Mouse (Mus musculus) bone marrow macrophage, adult 2 months (primary cell): Measurements from ENCODE around the gene Gpr161. TPM values are rescaled to one million over a fixed set of nuclear protein-coding genes. Genes with fewer than 3 reads are reported as not detected.
A peak's percentile ranks its signal among the peaks of the same experiment; 100 is the strongest.

ENCODE experiments used
- H3K27ac ChIP-seq: 2 replicates; pipeline ENCODE4 v1.5.1; 2012; ENCODE audit warnings: low read depth, low read length; ENCODE audit not compliant: insufficient read depth
- H3K4me1 ChIP-seq: 2 replicates; pipeline ENCODE4 v1.6.1; 2012; ENCODE audit warnings: low read length; ENCODE audit not compliant: control insufficient read depth, insufficient read depth
- H3K4me3 ChIP-seq: 2 replicates; pipeline ENCODE4 v1.5.1; 2012; ENCODE audit warnings: mild to moderate bottlenecking, low read length, moderate library complexity; ENCODE audit not compliant: insufficient read depth
- CTCF ChIP-seq: IDR thresholded peaks from 2 replicates; pipeline ENCODE4 v1.5.1; 2012; ENCODE audit warnings: low read depth, mild to moderate bottlenecking, low read length, moderate library complexity
- POLR2A ChIP-seq: IDR thresholded peaks from 2 replicates; pipeline ENCODE4 v1.6.1; 2012; ENCODE audit warnings: mild to moderate bottlenecking, low read depth, low read length, borderline replicate concordance
- polyA plus RNA-seq: library from polyadenylated mRNA; stranded (reverse); fragments of >200 nt; gene quantifications from 2 replicates; pipeline ENCODE4 v1.2.4, GENCODE M21; 2012; ENCODE audit not compliant: missing spikeins, insufficient read depth, insufficient read length

The Gpr161 gene
- polyA plus RNA-seq, 1 experiment, result not detected

DNA sequence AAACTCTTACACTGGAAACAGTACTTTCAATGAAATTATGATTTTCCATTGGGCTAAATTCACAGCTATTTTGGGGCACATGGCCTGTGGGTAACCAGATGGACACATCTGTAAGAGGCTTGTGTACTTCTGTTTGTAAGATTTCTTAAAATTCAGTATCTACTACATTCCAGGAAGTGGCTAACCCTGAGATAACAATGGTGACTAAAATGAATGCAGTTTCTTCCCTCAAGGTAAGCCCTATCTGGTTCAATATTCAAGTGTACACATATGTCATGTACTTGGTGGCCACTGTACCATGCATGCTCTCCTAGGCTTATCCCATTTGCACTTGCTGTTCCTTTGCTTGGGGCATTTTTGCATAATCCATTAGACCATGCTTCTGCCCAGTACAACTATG is 35.3 kb downstream of the Gpr161 start:
- no peaks in the 10 kb centered on the region for H3K4me1 ChIP-seq
- TF ChIP-seq POLR2A (no peak), CTCF (no peak)

DNA sequence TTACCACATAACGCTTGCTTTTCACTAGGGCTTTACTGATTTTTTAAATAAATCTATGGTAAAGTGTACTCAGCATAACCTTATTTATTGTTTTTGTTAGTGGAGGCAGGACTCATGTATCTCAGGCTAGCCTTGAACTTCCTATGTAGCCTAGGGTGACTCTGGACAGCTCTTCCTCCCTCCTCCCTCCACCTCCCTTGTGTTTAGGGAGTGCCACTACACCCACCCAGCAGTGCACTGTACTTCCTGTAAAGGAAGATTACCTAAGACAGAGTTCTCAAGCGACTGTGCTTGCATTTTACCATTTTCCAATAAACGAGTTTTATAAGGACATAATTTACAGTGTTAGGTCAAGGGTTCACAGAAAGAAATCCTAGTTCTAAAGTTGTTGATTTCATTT is 37.2 kb downstream of the Gpr161 start:
- no peak for TF ChIP-seq CTCF
- TF ChIP-seq POLR2A, result no peak
- H3K4me3 ChIP-seq, result no peak overlapping the region
- H3K27ac ChIP-seq, result no peak overlapping the region
- H3K4me1 ChIP-seq, result no peaks in the 10 kb centered on the region

More for the DNA sequence above, 35.3 kb downstream of the Gpr161 start:
- Histone ChIP-seq H3K4me3 (no peak overlapping the region), H3K27ac (no peak overlapping the region)

DNA sequence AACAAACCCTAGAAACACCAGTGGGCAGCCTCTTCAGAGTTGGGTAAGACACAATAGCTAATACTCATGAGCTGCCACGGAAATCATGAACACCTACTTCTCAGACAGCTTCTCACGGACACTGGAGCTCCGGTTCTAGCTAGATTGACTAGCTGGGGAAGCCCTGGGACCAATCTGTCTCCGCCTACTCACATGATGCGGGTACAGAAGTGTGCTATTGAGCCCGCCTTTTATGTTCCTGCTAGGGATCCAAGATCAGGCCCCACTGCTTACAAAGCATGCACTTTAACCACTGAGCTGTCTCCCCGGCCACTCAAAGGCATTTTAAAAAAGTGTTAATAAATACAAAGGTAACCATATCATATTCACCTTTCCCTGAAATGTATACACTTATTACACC is 46.5 kb downstream of the Gpr161 start:
- Histone ChIP-seq H3K4me1 (peaks cover 2% of the 10 kb centered on the region), H3K27ac (no peak overlapping the region), H3K4me3 (no peak overlapping the region)
- TF ChIP-seq POLR2A (no peak), CTCF (no peak)

DNA sequence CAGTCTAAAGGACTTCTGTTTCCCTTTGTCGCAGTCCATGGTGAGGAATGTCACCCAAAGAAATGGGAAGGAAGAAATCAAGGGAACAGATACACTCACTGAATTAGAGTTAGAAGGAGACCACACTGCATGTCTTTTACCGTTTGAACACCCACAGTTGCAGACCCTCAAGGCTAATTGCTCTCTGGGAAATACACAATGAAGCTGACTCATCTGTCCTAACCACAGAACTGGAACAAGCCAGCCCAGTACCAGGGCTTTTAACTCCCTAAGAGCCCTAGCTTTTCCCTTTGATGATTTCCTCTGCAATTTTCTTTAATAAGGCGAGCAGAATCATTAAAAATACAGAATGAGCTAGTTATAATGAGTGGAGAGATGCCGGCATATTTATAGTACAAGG is 48.9 kb downstream of the Gpr161 start:
- no peak overlapping the region for H3K4me3 ChIP-seq
- no peak overlapping the region for H3K27ac ChIP-seq
- TF ChIP-seq CTCF (no peak), POLR2A (no peak)
- peaks cover 2% of the 10 kb centered on the region for H3K4me1 ChIP-seq

DNA sequence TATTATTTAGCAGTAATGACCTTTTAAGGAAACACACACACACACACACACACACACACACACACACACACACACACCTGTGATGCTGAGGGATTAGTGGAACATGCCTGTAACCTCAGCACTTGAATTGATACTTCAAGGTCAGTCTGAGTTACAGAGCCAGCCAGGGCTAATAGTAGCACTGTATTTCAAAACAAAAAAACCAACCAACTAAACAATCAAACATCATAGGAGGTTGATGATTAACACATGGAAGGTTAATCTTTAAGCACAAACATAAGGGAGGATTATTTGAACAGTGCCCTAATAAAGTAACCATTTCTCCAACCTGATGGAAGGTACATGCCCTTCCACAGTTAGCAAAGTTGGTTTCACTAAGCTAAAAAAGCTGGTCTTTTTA is 53.0 kb downstream of the Gpr161 start:
- H3K27ac ChIP-seq, result no peak overlapping the region
- TF ChIP-seq CTCF (no peak), POLR2A (no peak)

DNA sequence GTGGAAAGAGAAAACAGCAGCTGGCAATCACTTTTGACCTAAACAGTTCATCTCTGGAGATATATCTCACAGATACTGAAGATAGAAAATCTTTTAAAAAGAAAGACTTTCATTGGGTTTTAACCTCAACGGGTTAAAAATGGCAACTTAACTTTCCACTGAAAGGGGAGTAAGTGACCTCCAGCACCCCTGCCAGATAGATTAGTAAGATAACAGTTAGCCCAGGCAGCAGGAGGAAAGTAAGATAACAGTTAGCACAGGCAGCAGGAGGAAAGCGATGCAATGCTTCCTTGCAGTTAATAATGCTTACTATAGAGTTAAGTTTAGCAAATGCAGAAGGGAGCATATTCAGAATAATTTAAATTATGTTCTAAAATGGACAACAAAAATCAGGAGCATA is 60.8 kb downstream of the Gpr161 start:
- TF ChIP-seq CTCF (no peak), POLR2A (no peak)
- no peak overlapping the region for H3K4me3 ChIP-seq
- H3K4me1 ChIP-seq, result no peaks in the 10 kb centered on the region
- H3K27ac ChIP-seq, result no peak overlapping the region

More for the DNA sequence above, 53.0 kb downstream of the Gpr161 start:
- H3K4me1 ChIP-seq, result peaks cover 2% of the 10 kb centered on the region
- no peak overlapping the region for H3K4me3 ChIP-seq

DNA sequence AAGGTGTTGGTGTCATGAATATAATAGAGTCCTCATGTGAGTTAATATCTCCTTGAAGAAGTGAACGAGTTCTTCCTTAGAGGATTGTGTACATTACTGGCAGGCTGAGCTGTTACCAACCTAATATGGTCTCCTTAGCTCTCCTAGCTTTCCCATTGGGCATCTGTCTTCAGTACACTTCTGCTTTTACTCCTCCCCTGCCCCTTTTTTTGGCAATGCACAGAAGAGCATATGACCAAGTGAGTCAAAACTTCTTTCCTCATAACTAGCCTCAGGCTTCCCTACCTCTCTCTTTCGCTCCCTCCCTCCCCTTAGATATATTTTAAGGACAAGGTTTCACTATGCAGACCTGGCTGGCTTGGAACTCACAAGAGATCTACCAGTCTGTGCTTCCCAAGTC is 67.7 kb downstream of the Gpr161 start:
- Histone ChIP-seq H3K27ac (peak overlapping the region; percentile 47), H3K4me3 (no peak overlapping the region), H3K4me1 (peaks cover 6% of the 10 kb centered on the region)
- TF ChIP-seq POLR2A, result no peak
- no peak for TF ChIP-seq CTCF

DNA sequence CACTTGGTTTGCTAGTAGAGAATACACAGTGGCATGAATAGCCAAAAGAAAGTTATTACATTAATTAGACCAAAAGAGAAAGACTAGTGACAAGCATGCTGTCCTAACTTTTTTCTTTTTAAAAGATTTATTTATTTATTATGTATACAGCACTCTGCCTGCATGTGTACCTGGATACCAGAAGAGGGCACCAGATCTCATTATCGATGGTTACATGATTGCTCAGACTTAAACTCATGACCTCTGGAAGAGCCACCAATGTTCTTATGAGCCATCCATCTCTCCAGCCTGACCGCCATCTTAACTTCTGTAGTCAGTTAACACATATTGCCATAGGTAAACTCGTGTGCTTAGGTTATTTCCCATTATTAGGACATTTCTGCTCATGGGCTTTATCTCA is 69.5 kb downstream of the Gpr161 start:
- TF ChIP-seq POLR2A (no peak), CTCF (no peak)
- no peak overlapping the region for H3K4me3 ChIP-seq

DNA sequence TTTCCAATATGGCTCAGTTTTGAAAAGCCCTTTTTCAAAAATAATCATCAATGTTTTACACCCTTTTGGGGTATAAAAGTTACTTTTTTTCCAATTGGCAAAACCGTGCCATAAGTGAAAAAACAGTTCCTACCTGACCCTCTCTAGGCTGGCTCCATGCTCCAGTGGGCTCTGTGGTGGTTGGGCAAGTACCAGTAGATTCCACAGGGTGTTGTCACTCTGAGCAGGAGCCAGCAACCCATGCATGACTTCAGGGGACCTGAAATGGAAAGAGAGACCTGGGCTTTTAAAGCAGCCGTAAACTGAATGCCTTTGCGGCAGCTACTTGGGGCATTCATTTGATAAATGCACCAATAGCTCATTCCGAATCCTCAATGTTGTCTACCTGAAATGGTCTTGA is 75.4 kb downstream of the Gpr161 start:
- Histone ChIP-seq H3K4me3 (no peak overlapping the region), H3K4me1 (no peaks in the 10 kb centered on the region), H3K27ac (no peak overlapping the region)
- TF ChIP-seq POLR2A (no peak), CTCF (no peak)

More for the DNA sequence above, 69.5 kb downstream of the Gpr161 start:
- peaks cover 6% of the 10 kb centered on the region for H3K4me1 ChIP-seq
- no peak overlapping the region for H3K27ac ChIP-seq

DNA sequence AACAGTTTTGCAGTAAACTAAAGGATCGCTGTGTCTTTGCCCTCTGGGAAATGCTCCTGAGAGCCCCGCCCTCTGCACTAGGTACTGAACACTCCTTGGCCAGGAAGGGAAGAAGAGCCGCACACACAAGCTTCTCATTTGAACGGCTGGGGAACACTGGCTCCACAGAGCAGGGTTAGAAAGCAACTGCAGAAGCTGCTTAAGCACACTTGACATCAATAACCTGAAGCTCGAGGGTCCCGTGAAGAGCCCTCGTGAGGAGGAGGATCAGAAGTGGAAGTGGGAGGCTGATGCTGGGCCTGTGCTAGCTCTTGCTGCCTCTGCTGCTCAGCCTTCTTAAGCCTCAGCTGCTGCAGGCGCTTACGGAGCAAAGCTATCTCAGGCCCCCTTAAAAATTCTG is 78.2 kb downstream of the Gpr161 start:
- TF ChIP-seq POLR2A (no peak), CTCF (no peak)
- H3K4me3 ChIP-seq, result no peak overlapping the region
- no peaks in the 10 kb centered on the region for H3K4me1 ChIP-seq
- H3K27ac ChIP-seq, result no peak overlapping the region

Other genes starting within 250 kb of the Gpr161 start
- gene Tbx19, start 135.0 kb upstream of the Gpr161 start, polyA plus RNA-seq, result not detected in 2 replicates
- gene Sft2d2, start 101.4 kb upstream of the Gpr161 start, polyA plus RNA-seq, result 97.0 and 106 TPM in 2 replicates
- 37.5 and 48.6 TPM in 2 replicates for gene Tiprl, start 58.8 kb upstream of the Gpr161 start, polyA plus RNA-seq
- 27.1 and 27.6 TPM in 2 replicates for gene Dcaf6, start 164.7 kb downstream of the Gpr161 start, polyA plus RNA-seq
- 86.6 and 102 TPM in 2 replicates for gene Mpc2, start 164.8 kb downstream of the Gpr161 start, polyA plus RNA-seq
- not detected in 2 replicates for gene Adcy10, start 189.4 kb downstream of the Gpr161 start, polyA plus RNA-seq